21 mouse cellular contexts compared by ENCODE assay signal in the genomic region with DNA sequence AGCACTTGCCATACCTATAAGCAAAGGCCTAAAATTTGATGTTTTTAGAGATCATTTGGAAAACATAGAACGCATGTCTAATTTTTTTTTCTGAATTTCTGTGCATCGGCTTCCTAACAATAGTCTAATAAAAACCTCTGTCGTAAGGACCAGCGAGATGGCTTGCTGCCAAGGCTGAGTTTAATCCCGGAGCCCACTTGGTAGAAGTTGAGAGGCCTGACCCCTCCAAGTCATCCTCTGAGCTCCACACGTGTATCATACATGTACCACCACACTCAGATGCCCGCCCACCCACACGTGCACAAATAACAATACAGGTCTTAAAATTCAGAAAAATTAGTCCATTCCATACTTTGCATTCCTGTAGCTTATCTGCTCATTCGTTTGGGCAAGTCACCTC. TPM values are rescaled to one million over a fixed set of nuclear protein-coding genes. Genes with fewer than 3 reads are reported as not detected.
"Had no signal": no experiment of that assay in that cellular context is flagged by ENCODE, and none has a peak within 500 bp of the region (broad histone marks: within the 10 kb centered on the region; RNA-seq: fewer than 3 reads in every experiment).

No protein-coding gene starts in this region.

- H3K27ac ChIP-seq: limb, embryonic 12.5 days; limb, embryonic 15.5 days; liver, embryonic 14.5 days; midbrain, embryonic 12.5 days; midbrain, embryonic 15.5 days; neural tube, embryonic 12.5 days; neural tube, embryonic 15.5 days had no signal

- DNase-seq: kidney, postnatal 14 days; kidney, postnatal 4 days; left cerebral cortex, postnatal 4 days; liver, postnatal 0 days; lung, embryonic 14.5 days; right cerebral cortex, adult 18-20 months; right cerebral cortex, postnatal 14 days; right cerebral cortex, postnatal 4 days; thymus, adult 2 months; thymus, postnatal 14 days; thymus, postnatal 4 days had no signal

- H3K4me2 ChIP-seq: limb, embryonic 12.5 days; limb, embryonic 15.5 days; liver, embryonic 11.5 days; lung, embryonic 14.5 days; midbrain, embryonic 12.5 days; midbrain, embryonic 15.5 days; neural tube, embryonic 12.5 days; neural tube, embryonic 15.5 days had no signal

- H3K4me1 ChIP-seq: limb, embryonic 12.5 days; limb, embryonic 15.5 days; midbrain, embryonic 12.5 days; midbrain, embryonic 15.5 days; neural tube, embryonic 12.5 days; neural tube, embryonic 15.5 days had no signal

- H3K9ac ChIP-seq: limb, embryonic 12.5 days; limb, embryonic 15.5 days; liver, embryonic 14.5 days; liver, postnatal 0 days; lung, embryonic 14.5 days; midbrain, embryonic 12.5 days; midbrain, embryonic 15.5 days; neural tube, embryonic 12.5 days; neural tube, embryonic 15.5 days had no signal

- ATAC-seq: liver, postnatal 0 days; lung, postnatal 0 days; midbrain, embryonic 15.5 days had no signal

- H3K9me3 ChIP-seq: limb, embryonic 12.5 days; limb, embryonic 15.5 days; midbrain, embryonic 12.5 days; midbrain, embryonic 15.5 days; neural tube, embryonic 12.5 days; neural tube, embryonic 15.5 days had no signal

- H3K27me3 ChIP-seq: limb, embryonic 12.5 days; limb, embryonic 15.5 days; midbrain, embryonic 12.5 days; midbrain, embryonic 15.5 days; neural tube, embryonic 12.5 days; neural tube, embryonic 15.5 days had no signal

- H3K4me3 ChIP-seq: limb, embryonic 12.5 days; limb, embryonic 15.5 days; midbrain, embryonic 12.5 days; midbrain, embryonic 15.5 days; neural tube, embryonic 12.5 days; neural tube, embryonic 15.5 days had no signal

RNA-seq across cellular contexts. Expression of a gene that starts 22.1 kb away (rescaled TPM):
- polyA plus RNA-seq: macrophage had no signal
